Mouse (Mus musculus) kidney, embryonic 16.5 days (tissue): ENCODE results near the gene Trim63. TPM values are rescaled to one million over a fixed set of nuclear protein-coding genes. Genes with fewer than 3 reads are reported as not detected.

Experiments
- ATAC-seq: fragments of 200-750 bp; cut with Nextera tagmentation; 2 replicates; pipeline ENCODE4 v1.8.0; 2017; ENCODE audit warnings: moderate TSS enrichment; ENCODE audit not compliant: low FRiP score, low TSS enrichment
- H3K27ac ChIP-seq: fragments of 300-500 bp; sonication (generic); 2 replicates; pipeline ENCODE4 v1.5.1; 2014; ENCODE audit warnings: low read length
- H3K27me3 ChIP-seq: fragments of 300-500 bp; sonication (generic); 2 replicates; pipeline ENCODE4 v1.6.1; 2014; ENCODE audit warnings: low read length, control low read depth, mixed read lengths; ENCODE audit not compliant: insufficient read depth
- H3K36me3 ChIP-seq: fragments of 300-500 bp; sonication (generic); 2 replicates; pipeline ENCODE4 v1.6.1; 2014; ENCODE audit warnings: low read length, control low read depth, mixed read lengths; ENCODE audit not compliant: insufficient read depth
- H3K4me1 ChIP-seq: fragments of 300-500 bp; sonication (generic); 2 replicates; pipeline ENCODE4 v1.6.1; 2014; ENCODE audit warnings: low read length, control low read depth, mixed read lengths; ENCODE audit not compliant: insufficient read depth
- H3K4me2 ChIP-seq: fragments of 300-500 bp; sonication (generic); replicated peaks from 2 replicates; pipeline ENCODE4 v1.6.1; 2014; ENCODE audit warnings: low read depth, low read length
- H3K4me3 ChIP-seq: fragments of 300-500 bp; sonication (generic); 2 replicates; pipeline ENCODE4 v1.5.1; 2014; ENCODE audit warnings: mild to moderate bottlenecking, low read length
- H3K9ac ChIP-seq: fragments of 300-500 bp; sonication (generic); replicated peaks from 2 replicates; pipeline ENCODE4 v1.6.1; 2014; ENCODE audit warnings: low read length
- H3K9me3 ChIP-seq: fragments of 300-500 bp; sonication (generic); 2 replicates; pipeline ENCODE4 v1.6.1; 2016; ENCODE audit warnings: low read length, control low read depth
- WGBS: fragments of 180-500 bp; shearing (Covaris S2); extraction: QIAGEN DNeasy Blood & Tissue Kit; methylation state at CpG from one replicate; pipeline ENCODE4 v1.1.7; 2014; 5-methylcytosine and 5-hydroxymethylcytosine counted together
- polyA plus RNA-seq: library from polyadenylated mRNA; unstranded; fragments of >200 nt; fragmentation: Nextera tagmentation; extraction: Ambion mirVana; gene quantifications from 2 replicates; pipeline ENCODE4 v1.2.1, GENCODE M21; 2015

Gene Trim63
- polyA plus RNA-seq, 1 experiment from 2014 or later, result 4.1 TPM

GRCm38 (mm10) chr4:134311784-134312183 is 3.1 kb upstream of the Trim63 start:
- H3K9ac ChIP-seq, result no peak overlapping the region
- H3K27me3 ChIP-seq, result no peaks in the 10 kb centered on the region
- no peak overlapping the region for H3K4me2 ChIP-seq
- H3K27ac ChIP-seq, result no peak overlapping the region
- H3K9me3 ChIP-seq, result peaks cover 6% of the 10 kb centered on the region; the same call in 1 of the 2 replicates
- no peak overlapping the region for H3K4me3 ChIP-seq
- no peak for ATAC-seq
- no peaks in the 10 kb centered on the region for H3K36me3 ChIP-seq
- peaks cover 14% of the 10 kb centered on the region; the same call in 1 of the 2 replicates for H3K4me1 ChIP-seq
- 76% methylated on average over 9 of the region's 9 CpGs for WGBS

DNA sequence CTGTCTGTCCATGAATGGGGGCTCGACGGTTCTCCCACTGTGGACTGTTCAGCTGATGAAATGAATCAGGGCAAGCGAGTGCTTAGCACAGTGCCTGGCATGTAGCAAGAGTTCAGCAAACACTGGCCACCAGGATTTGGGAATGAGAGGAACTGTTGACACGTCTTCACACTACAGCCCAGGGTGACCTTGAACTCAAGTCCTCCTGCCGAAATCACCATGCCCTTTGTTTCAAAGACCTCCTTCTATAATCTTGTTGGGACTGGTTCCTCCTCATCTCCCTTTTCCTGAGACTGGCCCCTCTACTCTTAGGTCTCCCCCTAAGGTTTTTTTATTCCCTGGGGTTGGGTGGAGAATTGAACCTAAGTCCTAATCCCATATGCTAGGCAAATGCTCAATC is 2.6 kb upstream of the Trim63 start:
- Histone ChIP-seq H3K36me3 (no peaks in the 10 kb centered on the region), H3K4me1 (peaks cover 9% of the 10 kb centered on the region; the same call in 1 of the 2 replicates), H3K9ac (no peak overlapping the region), H3K27me3 (no peaks in the 10 kb centered on the region), H3K4me3 (no peak overlapping the region), H3K4me2 (no peak overlapping the region), H3K27ac (no peak overlapping the region), H3K9me3 (peaks cover 6% of the 10 kb centered on the region; the same call in 1 of the 2 replicates)
- ATAC-seq, result no peak
- WGBS, result 90% methylated on average over 5 of the region's 5 CpGs

DNA sequence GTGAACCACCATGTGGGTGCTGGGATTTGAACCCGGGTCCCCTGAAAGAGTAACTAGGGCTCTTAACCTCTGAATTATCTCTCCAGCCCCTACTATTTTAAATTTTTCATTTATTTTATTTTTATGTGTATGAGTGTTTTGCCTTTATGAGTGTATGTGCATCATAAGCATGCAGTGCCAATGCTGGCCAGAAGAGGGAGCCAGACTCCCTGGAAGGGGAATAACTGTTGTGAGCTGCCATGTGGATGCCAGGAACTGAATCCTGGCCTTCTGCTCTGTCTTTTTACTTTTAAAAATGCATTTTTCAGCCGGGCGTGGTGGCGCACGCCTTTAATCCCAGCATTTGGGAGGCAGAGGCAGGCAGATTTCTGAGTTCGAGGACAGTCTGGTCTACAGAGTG is 2.0 kb upstream of the Trim63 start:
- 96% methylated on average over 6 of the region's 6 CpGs for WGBS
- Histone ChIP-seq H3K27me3 (no peaks in the 10 kb centered on the region), H3K27ac (no peak overlapping the region), H3K4me3 (no peak overlapping the region), H3K36me3 (no peaks in the 10 kb centered on the region), H3K4me1 (peaks cover 5% of the 10 kb centered on the region; the same call in 1 of the 2 replicates), H3K4me2 (no peak overlapping the region), H3K9me3 (peaks cover 6% of the 10 kb centered on the region; the same call in 1 of the 2 replicates), H3K9ac (no peak overlapping the region)
- no peak for ATAC-seq

- ATAC-seq, result no peak
- Histone ChIP-seq H3K4me1 (peaks cover 5% of the 10 kb centered on the region; the same call in 1 of the 2 replicates), H3K36me3 (no peaks in the 10 kb centered on the region), H3K27me3 (no peaks in the 10 kb centered on the region), H3K9me3 (peaks cover 6% of the 10 kb centered on the region; the same call in 1 of the 2 replicates), H3K27ac (no peak overlapping the region), H3K4me2 (no peak overlapping the region), H3K4me3 (no peak overlapping the region), H3K9ac (no peak overlapping the region)
- 74% methylated on average over 4 of the region's 4 CpGs for WGBS
Observed at GRCm38 (mm10) chr4:134314081-134314655, 752 bp upstream of the Trim63 start.

- H3K36me3 ChIP-seq, result no peaks in the 10 kb centered on the region
- peaks cover 5% of the 10 kb centered on the region; the same call in 1 of the 2 replicates for H3K4me1 ChIP-seq
- 78% methylated on average over 9 of the region's 9 CpGs for WGBS
- 0 out of 2 replicates have a peak, but pooled peaks have one; percentile 35 for ATAC-seq
- peak overlapping the region; percentile 50; the same call in 1 of the 2 replicates for H3K9ac ChIP-seq
- H3K27me3 ChIP-seq, result no peaks in the 10 kb centered on the region
- H3K4me2 ChIP-seq, result peak overlapping the region; percentile 28; the same call in 1 of the 2 replicates
- no peak overlapping the region for H3K27ac ChIP-seq
- 0 out of 2 replicates have a peak overlapping the region, but pooled peaks have one; percentile 12 for H3K4me3 ChIP-seq
- peaks cover 6% of the 10 kb centered on the region; the same call in 1 of the 2 replicates for H3K9me3 ChIP-seq
Observed at GRCm38 (mm10) chr4:134315470-134315869, 550 bp downstream of the Trim63 start.

GRCm38 (mm10) chr4:134316390-134316789 is 1.5 kb downstream of the Trim63 start:
- Histone ChIP-seq H3K27ac (no peak overlapping the region), H3K4me3 (no peak overlapping the region), H3K9me3 (peaks cover 6% of the 10 kb centered on the region; the same call in 1 of the 2 replicates), H3K9ac (no peak overlapping the region), H3K27me3 (no peaks in the 10 kb centered on the region), H3K4me1 (peaks cover 5% of the 10 kb centered on the region; the same call in 1 of the 2 replicates), H3K36me3 (no peaks in the 10 kb centered on the region), H3K4me2 (no peak overlapping the region)
- ATAC-seq, result no peak
- WGBS, result 53% methylated on average over 16 of the region's 16 CpGs

- no peak overlapping the region for H3K9ac ChIP-seq
- no peak for ATAC-seq
Observed at GRCm38 (mm10) chr4:134319074-134319473, 4.2 kb downstream of the Trim63 start.

DNA sequence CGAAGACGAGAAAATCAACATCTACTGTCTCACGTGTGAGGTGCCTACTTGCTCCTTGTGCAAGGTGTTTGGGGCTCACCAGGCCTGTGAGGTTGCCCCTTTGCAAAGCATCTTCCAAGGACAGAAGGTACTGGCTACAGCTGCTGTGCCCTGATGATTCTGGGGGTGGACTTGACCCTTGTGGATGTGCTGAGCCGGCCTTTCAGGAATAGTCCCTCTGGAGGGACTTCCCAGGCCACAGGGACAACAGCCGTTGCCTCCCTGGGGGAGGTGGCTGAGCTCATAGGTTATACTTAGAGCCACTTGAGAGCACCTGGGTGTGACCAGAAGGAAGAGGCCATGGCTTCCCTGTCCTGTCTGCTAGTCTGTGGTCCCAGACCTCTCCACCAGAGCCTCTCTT is 4.8 kb downstream of the Trim63 start:
- no peaks in the 10 kb centered on the region for H3K9me3 ChIP-seq
- no peak overlapping the region for H3K27ac ChIP-seq
- 67% methylated on average over 5 of the region's 5 CpGs for WGBS
- H3K9ac ChIP-seq, result no peak overlapping the region
- no peak overlapping the region for H3K4me3 ChIP-seq
- H3K4me1 ChIP-seq, result peaks cover 5% of the 10 kb centered on the region; the same call in 1 of the 2 replicates
- H3K36me3 ChIP-seq, result no peaks in the 10 kb centered on the region
- no peaks in the 10 kb centered on the region for H3K27me3 ChIP-seq
- no peak for ATAC-seq
- no peak overlapping the region for H3K4me2 ChIP-seq

More at GRCm38 (mm10) chr4:134319074-134319473, 4.2 kb downstream of the Trim63 start:
- Histone ChIP-seq H3K4me2 (no peak overlapping the region), H3K27ac (no peak overlapping the region), H3K27me3 (no peaks in the 10 kb centered on the region), H3K4me1 (peaks cover 5% of the 10 kb centered on the region; the same call in 1 of the 2 replicates), H3K9me3 (no peaks in the 10 kb centered on the region), H3K36me3 (no peaks in the 10 kb centered on the region), H3K4me3 (no peak overlapping the region)
- WGBS, result 81% methylated on average over 5 of the region's 5 CpGs

GRCm38 (mm10) chr4:134321524-134321923 is 6.6 kb downstream of the Trim63 start:
- no peak overlapping the region for H3K4me3 ChIP-seq
- ATAC-seq, result no peak
- H3K27me3 ChIP-seq, result no peaks in the 10 kb centered on the region
- no peak overlapping the region for H3K9ac ChIP-seq
- no peaks in the 10 kb centered on the region for H3K9me3 ChIP-seq
- H3K4me2 ChIP-seq, result no peak overlapping the region
- WGBS, result 76% methylated on average over 3 of the region's 3 CpGs
- H3K4me1 ChIP-seq, result no peaks in the 10 kb centered on the region
- H3K36me3 ChIP-seq, result no peaks in the 10 kb centered on the region
- no peak overlapping the region for H3K27ac ChIP-seq

GRCm38 (mm10) chr4:134324655-134325054 is 9.7 kb downstream of the Trim63 start:
- H3K36me3 ChIP-seq, result no peaks in the 10 kb centered on the region
- ATAC-seq, result no peak
- WGBS, result 54% methylated on average over 5 of the region's 5 CpGs
- H3K9me3 ChIP-seq, result no peaks in the 10 kb centered on the region
- no peak overlapping the region for H3K4me2 ChIP-seq
- H3K27ac ChIP-seq, result no peak overlapping the region
- no peaks in the 10 kb centered on the region for H3K27me3 ChIP-seq
- H3K4me3 ChIP-seq, result no peak overlapping the region
- H3K9ac ChIP-seq, result no peak overlapping the region
- 0 out of 2 replicates have a peak, but pooled peaks cover 4% of the 10 kb centered on the region for H3K4me1 ChIP-seq
